Mouse (Mus musculus): ENCODE measurements around the gene Gpsm2. TPM values are rescaled to one million over a fixed set of nuclear protein-coding genes. Genes with fewer than 3 reads are reported as not detected.
"Not testable (repeated sequence)": the region's sequence is repeated elsewhere in the genome, so short reads cannot be mapped to it uniquely, and the experiment has no call there.

Gpsm2 gene
- polyA plus RNA-seq, 1 experiment from 2014 or later = 99.1 TPM

GRCm38 (mm10) chr3:108699786-108700185 is 22.3 kb downstream of the Gpsm2 start:
- no peak for ATAC-seq (replicated peaks; ENCODE audit: insufficient number of reproducible peaks, low FRiP score, low TSS enrichment, low read depth)
- Histone ChIP-seq H3K4me2 (ENCODE audit: low read depth, low read length) (no peak overlapping the region), H3K9me3 (replicated peaks; ENCODE audit: control insufficient read depth, low read length) (no peaks in the 10 kb centered on the region), H3K36me3 (replicated peaks; ENCODE audit: control insufficient read depth, insufficient read depth, low read depth, low read length) (no peaks in the 10 kb centered on the region; the same call in none of the 2 replicates), H3K9ac (replicated peaks; ENCODE audit: low read length) (no peak overlapping the region), H3K4me1 (ENCODE audit: control insufficient read depth, insufficient read depth, low read length) (no peaks in the 10 kb centered on the region), H3K27ac (replicated peaks; ENCODE audit: low read depth, low read length) (no peak overlapping the region), H3K4me3 (ENCODE audit: low read depth, low read length) (no peak overlapping the region), H3K27me3 (ENCODE audit: control insufficient read depth, insufficient read depth, low read length) (no peaks in the 10 kb centered on the region)
- 90% methylated on average over 4 of the region's 4 CpGs for WGBS
- no peak for DNase-seq (ENCODE audit: low spot score)

GRCm38 (mm10) chr3:108698662-108699061 is 23.4 kb downstream of the Gpsm2 start:
- WGBS = 97% methylated on average over 8 of the region's 8 CpGs
- no peak for DNase-seq (ENCODE audit: low spot score)

GRCm38 (mm10) chr3:108694321-108694720 is 27.8 kb downstream of the Gpsm2 start:
- Histone ChIP-seq H3K27ac (replicated peaks; ENCODE audit: low read depth, low read length) (no peak overlapping the region), H3K4me3 (ENCODE audit: low read depth, low read length) (no peak overlapping the region), H3K9ac (replicated peaks; ENCODE audit: low read length) (no peak overlapping the region), H3K27me3 (ENCODE audit: control insufficient read depth, insufficient read depth, low read length) (no peaks in the 10 kb centered on the region), H3K4me1 (ENCODE audit: control insufficient read depth, insufficient read depth, low read length) (no peaks in the 10 kb centered on the region), H3K36me3 (replicated peaks; ENCODE audit: control insufficient read depth, insufficient read depth, low read depth, low read length) (no peaks in the 10 kb centered on the region; the same call in none of the 2 replicates), H3K4me2 (ENCODE audit: low read depth, low read length) (no peak overlapping the region), H3K9me3 (replicated peaks; ENCODE audit: control insufficient read depth, low read length) (no peaks in the 10 kb centered on the region)
- 92% methylated on average over 9 of the region's 9 CpGs for WGBS
- ATAC-seq (replicated peaks; ENCODE audit: insufficient number of reproducible peaks, low FRiP score, low TSS enrichment, low read depth) (no peak), DNase-seq (ENCODE audit: low spot score) (no peak)

More at GRCm38 (mm10) chr3:108698662-108699061, 23.4 kb downstream of the Gpsm2 start:
- no peaks in the 10 kb centered on the region for H3K9me3 ChIP-seq (replicated peaks; ENCODE audit: control insufficient read depth, low read length)
- no peak for ATAC-seq (replicated peaks; ENCODE audit: insufficient number of reproducible peaks, low FRiP score, low TSS enrichment, low read depth)
- H3K4me1 ChIP-seq (ENCODE audit: control insufficient read depth, insufficient read depth, low read length) = no peaks in the 10 kb centered on the region
- no peak overlapping the region for H3K27ac ChIP-seq (replicated peaks; ENCODE audit: low read depth, low read length)
- H3K27me3 ChIP-seq (ENCODE audit: control insufficient read depth, insufficient read depth, low read length) = no peaks in the 10 kb centered on the region
- no peak overlapping the region for H3K4me2 ChIP-seq (ENCODE audit: low read depth, low read length)
- H3K36me3 ChIP-seq (replicated peaks; ENCODE audit: control insufficient read depth, insufficient read depth, low read depth, low read length) = no peaks in the 10 kb centered on the region; the same call in none of the 2 replicates
- no peak overlapping the region for H3K4me3 ChIP-seq (ENCODE audit: low read depth, low read length)
- H3K9ac ChIP-seq (replicated peaks; ENCODE audit: low read length) = no peak overlapping the region

GRCm38 (mm10) chr3:108689979-108690378 is 32.1 kb downstream of the Gpsm2 start:
- 61% methylated on average over 4 of the region's 4 CpGs for WGBS

GRCm38 (mm10) chr3:108689446-108689845 is 32.7 kb downstream of the Gpsm2 start:
- no peak overlapping the region for H3K4me2 ChIP-seq (ENCODE audit: low read depth, low read length)
- H3K36me3 ChIP-seq (replicated peaks; ENCODE audit: control insufficient read depth, insufficient read depth, low read depth, low read length) = peaks cover 6% of the 10 kb centered on the region
- H3K4me1 ChIP-seq (ENCODE audit: control insufficient read depth, insufficient read depth, low read length) = no peaks in the 10 kb centered on the region
- peak; percentile 8 for DNase-seq (ENCODE audit: low spot score)
- no peak overlapping the region for H3K4me3 ChIP-seq (ENCODE audit: low read depth, low read length)
- H3K27ac ChIP-seq (replicated peaks; ENCODE audit: low read depth, low read length) = no peak overlapping the region
- no peak for ATAC-seq (replicated peaks; ENCODE audit: insufficient number of reproducible peaks, low FRiP score, low TSS enrichment, low read depth)
- 76% methylated on average over 8 of the region's 8 CpGs for WGBS
- H3K27me3 ChIP-seq (ENCODE audit: control insufficient read depth, insufficient read depth, low read length) = no peaks in the 10 kb centered on the region
- H3K9me3 ChIP-seq (replicated peaks; ENCODE audit: control insufficient read depth, low read length) = no peaks in the 10 kb centered on the region
- no peak overlapping the region for H3K9ac ChIP-seq (replicated peaks; ENCODE audit: low read length)

More at GRCm38 (mm10) chr3:108689979-108690378, 32.1 kb downstream of the Gpsm2 start:
- no peak overlapping the region for H3K4me2 ChIP-seq (ENCODE audit: low read depth, low read length)
- DNase-seq (ENCODE audit: low spot score) (peak; percentile 35), ATAC-seq (replicated peaks; ENCODE audit: insufficient number of reproducible peaks, low FRiP score, low TSS enrichment, low read depth) (no peak)
- H3K27me3 ChIP-seq (ENCODE audit: control insufficient read depth, insufficient read depth, low read length) = no peaks in the 10 kb centered on the region
- no peaks in the 10 kb centered on the region for H3K9me3 ChIP-seq (replicated peaks; ENCODE audit: control insufficient read depth, low read length)
- H3K27ac ChIP-seq (replicated peaks; ENCODE audit: low read depth, low read length) = no peak overlapping the region
- no peak overlapping the region for H3K4me3 ChIP-seq (ENCODE audit: low read depth, low read length)
- H3K36me3 ChIP-seq (replicated peaks; ENCODE audit: control insufficient read depth, insufficient read depth, low read depth, low read length) = peaks cover 6% of the 10 kb centered on the region
- no peaks in the 10 kb centered on the region for H3K4me1 ChIP-seq (ENCODE audit: control insufficient read depth, insufficient read depth, low read length)
- H3K9ac ChIP-seq (replicated peaks; ENCODE audit: low read length) = no peak overlapping the region

GRCm38 (mm10) chr3:108689015-108689441 is 33.1 kb downstream of the Gpsm2 start:
- peaks cover 6% of the 10 kb centered on the region for H3K36me3 ChIP-seq (replicated peaks; ENCODE audit: control insufficient read depth, insufficient read depth, low read depth, low read length)
- H3K9me3 ChIP-seq (replicated peaks; ENCODE audit: control insufficient read depth, low read length) = no peaks in the 10 kb centered on the region
- H3K4me1 ChIP-seq (ENCODE audit: control insufficient read depth, insufficient read depth, low read length) = no peaks in the 10 kb centered on the region
- no peak overlapping the region for H3K4me3 ChIP-seq (ENCODE audit: low read depth, low read length)
- H3K4me2 ChIP-seq (ENCODE audit: low read depth, low read length) = no peak overlapping the region
- H3K9ac ChIP-seq (replicated peaks; ENCODE audit: low read length) = no peak overlapping the region
- H3K27ac ChIP-seq (replicated peaks; ENCODE audit: low read depth, low read length) = no peak overlapping the region
- H3K27me3 ChIP-seq (ENCODE audit: control insufficient read depth, insufficient read depth, low read length) = no peaks in the 10 kb centered on the region
- 67% methylated on average over 6 of the region's 6 CpGs for whole genome bisulfite sequencing
- ATAC-seq (replicated peaks; ENCODE audit: insufficient number of reproducible peaks, low FRiP score, low TSS enrichment, low read depth) = no peak
- DNase-seq (ENCODE audit: low spot score) = no peak

GRCm38 (mm10) chr3:108685701-108686100 is 36.4 kb downstream of the Gpsm2 start:
- DNase-seq (ENCODE audit: low spot score) (no peak), ATAC-seq (replicated peaks; ENCODE audit: insufficient number of reproducible peaks, low FRiP score, low TSS enrichment, low read depth) (no peak)
- 93% methylated on average over 7 of the region's 7 CpGs for WGBS
- H3K4me1 ChIP-seq (ENCODE audit: control insufficient read depth, insufficient read depth, low read length) = no peaks in the 10 kb centered on the region
- no peak overlapping the region for H3K4me3 ChIP-seq (ENCODE audit: low read depth, low read length)
- H3K9me3 ChIP-seq (replicated peaks; ENCODE audit: control insufficient read depth, low read length) = no peaks in the 10 kb centered on the region
- no peak overlapping the region for H3K4me2 ChIP-seq (ENCODE audit: low read depth, low read length)
- no peak overlapping the region for H3K9ac ChIP-seq (replicated peaks; ENCODE audit: low read length)
- H3K36me3 ChIP-seq (replicated peaks; ENCODE audit: control insufficient read depth, insufficient read depth, low read depth, low read length) = peaks cover 12% of the 10 kb centered on the region
- H3K27ac ChIP-seq (replicated peaks; ENCODE audit: low read depth, low read length) = no peak overlapping the region
- no peaks in the 10 kb centered on the region for H3K27me3 ChIP-seq (ENCODE audit: control insufficient read depth, insufficient read depth, low read length)

GRCm38 (mm10) chr3:108683597-108683996 is 38.5 kb downstream of the Gpsm2 start:
- peaks cover 14% of the 10 kb centered on the region for H3K36me3 ChIP-seq (replicated peaks; ENCODE audit: control insufficient read depth, insufficient read depth, low read depth, low read length)
- not testable (repeated sequence) for H3K27ac ChIP-seq (replicated peaks; ENCODE audit: low read depth, low read length); ATAC-seq (replicated peaks; ENCODE audit: insufficient number of reproducible peaks, low FRiP score, low TSS enrichment, low read depth); H3K4me1 ChIP-seq (ENCODE audit: control insufficient read depth, insufficient read depth, low read length); H3K9ac ChIP-seq (replicated peaks; ENCODE audit: low read length); H3K4me2 ChIP-seq (ENCODE audit: low read depth, low read length); H3K9me3 ChIP-seq (replicated peaks; ENCODE audit: control insufficient read depth, low read length); DNase-seq (ENCODE audit: low spot score); H3K27me3 ChIP-seq (ENCODE audit: control insufficient read depth, insufficient read depth, low read length); H3K4me3 ChIP-seq (ENCODE audit: low read depth, low read length)
- 91% methylated on average over 5 of the region's 5 CpGs for WGBS
